Mouse (Mus musculus) stomach, postnatal 0 days (tissue): ENCODE measurements around the gene Cog8. TPM values are rescaled to one million over a fixed set of nuclear protein-coding genes. Genes with fewer than 3 reads are reported as not detected.

Source experiments
- ATAC-seq: fragments of 200-750 bp; cut with Nextera tagmentation; 2 replicates; pipeline ENCODE4 v1.8.0; 2017; ENCODE audit not compliant: low FRiP score, low TSS enrichment
- DNase-seq: peaks from one replicate; pipeline ENCODE4 v3.0.0-alpha.2; 2016; ENCODE audit warnings: low spot score
- H3K27ac ChIP-seq: fragments of 300-500 bp; sonication (generic); replicated peaks from 2 replicates; pipeline ENCODE4 v1.5.1; 2014; ENCODE audit warnings: mild to moderate bottlenecking, control low read depth
- H3K27me3 ChIP-seq: fragments of 300-500 bp; sonication (generic); 2 replicates; pipeline ENCODE4 v1.6.1; 2014; ENCODE audit warnings: low read length; ENCODE audit not compliant: control insufficient read depth, insufficient read depth
- H3K36me3 ChIP-seq: fragments of 300-500 bp; sonication (generic); 2 replicates; pipeline ENCODE4 v1.6.1; 2014; ENCODE audit warnings: low read length, mixed read lengths; ENCODE audit not compliant: control insufficient read depth, insufficient read depth
- H3K4me1 ChIP-seq: fragments of 300-500 bp; sonication (generic); replicated peaks from 2 replicates; pipeline ENCODE4 v1.6.1; 2014; ENCODE audit warnings: antibody characterized with exemption; ENCODE audit not compliant: control insufficient read depth, insufficient read depth
- H3K4me2 ChIP-seq: fragments of 300-500 bp; sonication (generic); replicated peaks from 2 replicates; pipeline ENCODE4 v1.6.1; 2014; ENCODE audit warnings: low read depth, mild to moderate bottlenecking, control low read depth, moderate library complexity
- H3K4me3 ChIP-seq: fragments of 300-500 bp; sonication (generic); 2 replicates; pipeline ENCODE4 v1.5.1; 2014; ENCODE audit warnings: low read depth, low read length, control low read depth
- H3K9ac ChIP-seq: fragments of 300-500 bp; sonication (generic); 2 replicates; pipeline ENCODE4 v1.6.1; 2014; ENCODE audit warnings: mild to moderate bottlenecking, low read length, control low read depth, mixed read lengths
- H3K9me3 ChIP-seq: fragments of 300-500 bp; sonication (generic); 2 replicates; pipeline ENCODE4 v1.6.1; 2016; ENCODE audit warnings: low read length; ENCODE audit not compliant: control insufficient read depth
- CTCF ChIP-seq: IDR thresholded peaks from 2 replicates; pipeline ENCODE4 v1.5.1; 2016; ENCODE audit warnings: antibody characterized with exemption, low read depth, mild to moderate bottlenecking, moderate library complexity
- EP300 ChIP-seq: optimal IDR thresholded peaks from 2 replicates; pipeline ENCODE3; 2016; ENCODE audit warnings: antibody characterized with exemption
- WGBS: fragments of 180-500 bp; shearing (Covaris S2); extraction: QIAGEN DNeasy Blood & Tissue Kit; methylation state at CpG from one replicate; pipeline ENCODE4 v1.1.7; 2014; 5-methylcytosine and 5-hydroxymethylcytosine counted together
- polyA plus RNA-seq: library from polyadenylated mRNA; unstranded; fragments of >200 nt; fragmentation: Nextera tagmentation; extraction: Ambion mirVana; gene quantifications from 2 replicates; pipeline ENCODE4 v1.2.1, GENCODE M21; 2015

Gene Cog8
- polyA plus RNA-seq, 1 experiment from 2014 or later = 22.2 TPM

DNA sequence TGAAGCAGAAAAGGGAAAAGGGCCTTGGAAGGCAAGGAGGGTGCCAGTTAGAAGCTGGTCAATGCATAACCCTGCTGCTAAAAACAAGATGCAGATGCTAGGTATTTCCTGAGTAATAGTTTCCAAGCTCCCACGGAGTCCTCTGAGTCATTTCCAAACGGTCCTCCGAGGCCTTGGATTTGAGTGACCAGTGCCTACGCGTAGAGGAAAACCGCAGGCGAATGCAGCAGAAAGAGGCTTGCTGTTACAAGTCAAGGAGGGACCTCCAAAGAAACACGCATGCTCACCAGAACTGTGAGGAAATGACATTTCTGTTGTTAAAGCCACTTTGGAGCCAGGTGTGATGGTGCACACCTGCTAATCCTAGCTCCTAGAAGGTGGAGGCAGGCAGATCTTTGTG lies 33.0 kb downstream of the Cog8 start:
- DNase-seq (no peak), ATAC-seq (no peak)
- Histone ChIP-seq H3K4me1 (no peaks in the 10 kb centered on the region), H3K4me3 (no peak overlapping the region), H3K36me3 (no peaks in the 10 kb centered on the region), H3K9ac (no peak overlapping the region), H3K9me3 (no peaks in the 10 kb centered on the region), H3K27me3 (no peaks in the 10 kb centered on the region), H3K4me2 (no peak overlapping the region), H3K27ac (0 out of 2 replicates have a peak overlapping the region, but pooled peaks have one; percentile 6)
- WGBS = 93% methylated on average over 8 of the region's 8 CpGs
- TF ChIP-seq CTCF (no peak), EP300 (no peak)

DNA sequence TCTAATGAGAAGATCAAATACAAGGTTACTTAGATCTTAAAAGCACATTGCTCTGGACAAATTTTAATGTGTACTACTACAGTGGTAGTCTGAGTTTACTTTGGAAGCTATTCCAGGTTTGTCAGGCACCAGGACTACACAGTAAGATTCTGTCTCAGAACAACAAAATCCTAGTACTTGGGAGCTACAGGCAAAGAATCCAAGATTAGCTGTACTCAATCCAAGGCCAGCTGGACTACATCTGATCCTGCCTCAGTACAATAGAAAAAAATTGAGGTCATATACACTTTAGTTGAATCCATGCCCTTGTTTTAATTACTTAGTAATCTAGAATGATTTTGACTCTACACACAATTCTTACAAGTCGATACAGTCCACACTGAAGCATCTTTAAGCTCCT lies 41.6 kb downstream of the Cog8 start:
- no peak for DNase-seq
- no peak overlapping the region for H3K4me3 ChIP-seq
- no peaks in the 10 kb centered on the region for H3K9me3 ChIP-seq
- no peak overlapping the region for H3K4me2 ChIP-seq
- no peak for TF ChIP-seq EP300
- no peak for TF ChIP-seq CTCF
- WGBS = 69% methylated on average over 1 of the region's 1 CpGs
- H3K27me3 ChIP-seq = no peaks in the 10 kb centered on the region
- peaks cover 8% of the 10 kb centered on the region; the same call in 1 of the 2 replicates for H3K36me3 ChIP-seq
- no peak overlapping the region for H3K27ac ChIP-seq
- no peak for ATAC-seq
- H3K9ac ChIP-seq = no peak overlapping the region
- no peaks in the 10 kb centered on the region for H3K4me1 ChIP-seq

- Histone ChIP-seq H3K9ac (no peak overlapping the region), H3K4me3 (no peak overlapping the region), H3K4me2 (no peak overlapping the region), H3K36me3 (peaks cover 8% of the 10 kb centered on the region; the same call in 1 of the 2 replicates), H3K9me3 (no peaks in the 10 kb centered on the region), H3K4me1 (no peaks in the 10 kb centered on the region), H3K27me3 (no peaks in the 10 kb centered on the region), H3K27ac (no peak overlapping the region)
- 81% methylated on average over 2 of the region's 2 CpGs for WGBS
- DNase-seq (no peak), ATAC-seq (no peak)
- no peak for TF ChIP-seq CTCF
- no peak for TF ChIP-seq EP300
These were observed 43.8 kb downstream of the Cog8 start for GRCm38 (mm10) chr8:107012666-107013065.

GRCm38 (mm10) chr8:107007795-107008194 lies 48.7 kb downstream of the Cog8 start:
- no peaks in the 10 kb centered on the region for H3K9me3 ChIP-seq
- DNase-seq (no peak), ATAC-seq (no peak)
- 75% methylated on average over 3 of the region's 3 CpGs for WGBS
- H3K4me3 ChIP-seq = no peak overlapping the region
- no peak overlapping the region for H3K9ac ChIP-seq
- H3K4me2 ChIP-seq = no peak overlapping the region
- TF ChIP-seq EP300 (no peak), CTCF (no peak)
- H3K27ac ChIP-seq = no peak overlapping the region
- no peaks in the 10 kb centered on the region for H3K4me1 ChIP-seq
- H3K27me3 ChIP-seq = no peaks in the 10 kb centered on the region
- peaks cover 6% of the 10 kb centered on the region; the same call in 1 of the 2 replicates for H3K36me3 ChIP-seq

DNA sequence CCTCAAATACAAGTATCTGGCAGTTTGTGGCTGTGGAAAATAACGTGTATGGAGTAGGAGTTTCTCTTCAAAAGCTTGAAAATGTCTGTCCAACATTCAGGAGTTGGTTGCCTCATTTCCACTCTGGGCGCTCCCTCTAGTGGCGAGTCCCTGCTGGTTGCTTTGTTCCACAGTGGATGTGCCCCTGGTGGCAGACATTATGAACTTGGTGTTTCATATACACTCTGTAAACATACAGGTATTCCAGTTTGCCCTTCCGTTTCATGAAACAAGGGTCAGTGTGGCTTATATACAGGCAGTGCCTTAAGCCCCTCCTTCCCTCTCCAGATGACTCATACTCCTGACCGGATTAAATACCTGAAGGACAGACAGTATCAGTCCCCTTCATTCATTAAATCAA lies 54.0 kb downstream of the Cog8 start:
- peak; percentile 98 for ATAC-seq
- Histone ChIP-seq H3K4me3 (no peak overlapping the region), H3K4me2 (no peak overlapping the region), H3K4me1 (no peaks in the 10 kb centered on the region), H3K9me3 (no peaks in the 10 kb centered on the region), H3K36me3 (peaks cover 2% of the 10 kb centered on the region; the same call in 1 of the 2 replicates), H3K9ac (no peak overlapping the region), H3K27me3 (no peaks in the 10 kb centered on the region), H3K27ac (no peak overlapping the region)
- 21% methylated on average over 5 of the region's 5 CpGs for WGBS
- TF ChIP-seq CTCF (peak; percentile 100), EP300 (no peak)
- peak; percentile 94 for DNase-seq

DNA sequence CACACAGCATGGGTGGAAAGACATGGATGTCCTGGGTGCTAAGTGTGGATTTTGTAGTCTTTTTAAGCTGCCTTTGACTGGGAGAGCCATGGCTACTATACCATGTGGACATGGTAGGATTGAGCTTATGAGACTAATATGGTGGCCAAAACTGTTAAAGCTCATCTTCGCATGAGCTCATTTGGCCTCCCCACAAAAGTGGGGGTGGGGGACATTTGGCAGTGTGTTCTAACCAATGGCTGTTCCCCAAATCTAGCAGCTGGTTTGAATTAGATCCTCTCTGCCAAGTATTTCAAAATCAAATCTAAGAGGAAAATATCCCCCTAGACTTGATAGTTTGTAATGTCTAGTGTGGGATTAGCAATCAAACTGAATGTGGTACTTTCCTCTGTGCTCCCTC lies 57.4 kb downstream of the Cog8 start:
- TF ChIP-seq EP300 (no peak), CTCF (no peak)
- H3K4me3 ChIP-seq = no peak overlapping the region
- H3K27me3 ChIP-seq = no peaks in the 10 kb centered on the region
- no peaks in the 10 kb centered on the region for H3K4me1 ChIP-seq
- no peak; the same call in 1 of the 2 replicates for ATAC-seq
- WGBS = 74% methylated on average over 1 of the region's 1 CpGs
- H3K9ac ChIP-seq = no peak overlapping the region
- no peak overlapping the region for H3K4me2 ChIP-seq
- no peak overlapping the region for H3K27ac ChIP-seq
- no peak for DNase-seq
- no peaks in the 10 kb centered on the region for H3K9me3 ChIP-seq
- H3K36me3 ChIP-seq = peaks cover 6% of the 10 kb centered on the region; the same call in 1 of the 2 replicates
